Mouse (Mus musculus) mature B cell (primary cell): ENCODE measurements at regions not wholly inside any gene's neighbourhood (a gene's known extent, or its start where the extent isn't known, plus 50 kb on each side); places are given as distances from the start of the nearest gene placed in this dataset.

Experiments used
- in situ Hi-C: fragments of 300-500 bp; cut with MboI; formaldehyde crosslinking; loops from 2 replicates; pipeline ENCODE4 v1.14.3; 2019

- in situ Hi-C loops: no loop called here
Observed at GRCm38 (mm10) chr10:44832455-44832854, 234.5 kb upstream of the Prep start.

GRCm38 (mm10) chr10:44826271-44826670 is 240.7 kb upstream of the Prep start:
- in situ Hi-C loops: no loop called here

- in situ Hi-C loops: no loop called here
Observed at GRCm38 (mm10) chr10:44821666-44822065, 245.3 kb upstream of the Prep start.

- in situ Hi-C loops: no loop called here
Observed at GRCm38 (mm10) chr10:44820379-44820778, 246.6 kb upstream of the Prep start.

- in situ Hi-C loops: no loop called here
Observed at GRCm38 (mm10) chr10:44819361-44819760, 247.6 kb upstream of the Prep start.

GRCm38 (mm10) chr10:44818615-44819014 is 248.4 kb upstream of the Prep start:
- in situ Hi-C loops: no loop called here

GRCm38 (mm10) chr10:44796205-44796604 is 267.9 kb upstream of the Prdm1 start:
- in situ Hi-C loops: no loop called here

GRCm38 (mm10) chr10:44785386-44785785 is 257.1 kb upstream of the Prdm1 start:
- in situ Hi-C loops: no loop called here

GRCm38 (mm10) chr10:44780381-44780958 is 252.2 kb upstream of the Prdm1 start:
- in situ Hi-C loops: no loop called here

- in situ Hi-C loops: no loop called here
Observed at GRCm38 (mm10) chr10:44779568-44780207, 251.4 kb upstream of the Prdm1 start.

GRCm38 (mm10) chr10:44777214-44777613 is 248.9 kb upstream of the Prdm1 start:
- in situ Hi-C loops: no loop called here

- in situ Hi-C loops: no loop called here
Observed at GRCm38 (mm10) chr10:44776175-44776574, 247.9 kb upstream of the Prdm1 start.

GRCm38 (mm10) chr10:44765527-44765926 is 237.2 kb upstream of the Prdm1 start:
- in situ Hi-C loops: no loop called here

- in situ Hi-C loops: no loop called here
Observed at GRCm38 (mm10) chr10:44763102-44763501, 234.8 kb upstream of the Prdm1 start.

- in situ Hi-C loops: no loop called here
Observed at GRCm38 (mm10) chr10:44762068-44762467, 233.8 kb upstream of the Prdm1 start.

GRCm38 (mm10) chr10:44761324-44761723 is 233.0 kb upstream of the Prdm1 start:
- in situ Hi-C loops: no loop called here

GRCm38 (mm10) chr10:44755355-44755957 is 227.2 kb upstream of the Prdm1 start:
- in situ Hi-C loops: loop anchor here (10.0 kb wide), 1 partner anchor 421 kb away; no protein-coding TSS in a partner anchor

- in situ Hi-C loops: loop anchor here (10.0 kb wide), 1 partner anchor 420 kb away; no protein-coding TSS in a partner anchor
Observed at GRCm38 (mm10) chr10:44754930-44755329, 226.6 kb upstream of the Prdm1 start.

GRCm38 (mm10) chr10:44752719-44753390 is 224.6 kb upstream of the Prdm1 start:
- in situ Hi-C loops: loop anchor here (10.0 kb wide), 1 partner anchor 418 kb away; no protein-coding TSS in a partner anchor

GRCm38 (mm10) chr10:44751061-44751460 is 222.8 kb upstream of the Prdm1 start:
- in situ Hi-C loops: loop anchor here (10.0 kb wide), 1 partner anchor 416 kb away; no protein-coding TSS in a partner anchor

- in situ Hi-C loops: no loop called here
Observed at GRCm38 (mm10) chr10:44749206-44749605, 220.9 kb upstream of the Prdm1 start.

GRCm38 (mm10) chr10:44747419-44747818 is 219.1 kb upstream of the Prdm1 start:
- in situ Hi-C loops: no loop called here

GRCm38 (mm10) chr10:44744221-44744620 is 215.9 kb upstream of the Prdm1 start:
- in situ Hi-C loops: no loop called here
